Mouse (Mus musculus) liver, adult 2 months (tissue): ENCODE measurements at regions not wholly inside any gene's neighbourhood (a gene's known extent, or its start where the extent isn't known, plus 50 kb on each side); places are given as distances from the start of the nearest gene placed in this dataset.

Experiments
- CTCF ChIP-seq: fragments of 200-500 bp; IDR thresholded peaks from 2 replicates; pipeline ENCODE4 v1.5.1; 2011; ENCODE audit warnings: low read depth, low read length, control low read depth
- POLR2A ChIP-seq: fragments of 200-500 bp; IDR thresholded peaks from 2 replicates; pipeline ENCODE4 v1.6.1; 2011; ENCODE audit warnings: low read length, control low read depth; ENCODE audit not compliant: insufficient read depth; ENCODE audit errors: extremely low read depth

- no peak for TF ChIP-seq CTCF
- no peak for TF ChIP-seq POLR2A
These were observed 827.0 kb upstream of the Adgrl4 start for GRCm38 (mm10) chr3:150610681-150611101.
